Mouse (Mus musculus): ENCODE measurements around the gene Amn.

Gene Amn

GRCm38 (mm10) chr12:111324536-111324935, 53.6 kb downstream of the Amn start:
- no peak for DNase-seq (ENCODE audit: low read depth)

GRCm38 (mm10) chr12:111324949-111325348, 54.1 kb downstream of the Amn start:
- DNase-seq (ENCODE audit: low read depth), result no peak

- no peak for DNase-seq (ENCODE audit: low read depth)
Observed at GRCm38 (mm10) chr12:111325744-111326424, 55.0 kb downstream of the Amn start.

Measured in c-Kit-positive CD71-negative TER-119-negative erythroid progenitor cells, embryonic 14.5 days (primary cell).